Mouse (Mus musculus): ENCODE measurements around the gene Wfdc5.

DNA sequence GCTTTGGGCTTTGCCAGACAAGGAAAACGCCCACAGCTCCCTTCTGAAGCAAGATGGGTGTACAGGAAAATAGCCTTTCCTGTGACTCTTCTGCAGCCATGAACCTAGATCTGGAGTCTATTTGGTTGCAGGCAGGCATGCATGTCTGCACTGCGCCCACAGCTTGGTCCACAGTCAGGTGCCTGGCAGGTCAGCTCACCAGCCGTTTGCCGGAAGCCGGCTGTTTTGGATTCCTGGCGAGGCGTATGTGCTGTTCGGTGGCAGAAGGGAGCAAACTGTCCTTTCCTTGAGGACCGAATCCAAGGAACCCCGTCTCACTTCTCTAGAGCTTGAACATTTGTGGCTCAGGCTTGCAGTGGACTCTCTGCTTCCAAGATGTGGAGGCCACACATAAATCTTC, 28.5 kb downstream of the Wfdc5 start:
- TF ChIP-seq EP300 (IDR thresholded peaks at IDR 0.05; ENCODE audit: low read depth) = no peak
- TF ChIP-seq CTCF (IDR thresholded peaks at IDR 0.05; ENCODE audit: low read depth) = no peak

Data from liver, embryonic 14.5 days (tissue).